Mouse (Mus musculus): Measurements from ENCODE around the gene Mrpl34. TPM values are rescaled to one million over a fixed set of nuclear protein-coding genes. Genes with fewer than 3 reads are reported as not detected.

The Mrpl34 gene
- total RNA-seq, 2 experiments from 2014 or later: 141 to 156 TPM

DNA sequence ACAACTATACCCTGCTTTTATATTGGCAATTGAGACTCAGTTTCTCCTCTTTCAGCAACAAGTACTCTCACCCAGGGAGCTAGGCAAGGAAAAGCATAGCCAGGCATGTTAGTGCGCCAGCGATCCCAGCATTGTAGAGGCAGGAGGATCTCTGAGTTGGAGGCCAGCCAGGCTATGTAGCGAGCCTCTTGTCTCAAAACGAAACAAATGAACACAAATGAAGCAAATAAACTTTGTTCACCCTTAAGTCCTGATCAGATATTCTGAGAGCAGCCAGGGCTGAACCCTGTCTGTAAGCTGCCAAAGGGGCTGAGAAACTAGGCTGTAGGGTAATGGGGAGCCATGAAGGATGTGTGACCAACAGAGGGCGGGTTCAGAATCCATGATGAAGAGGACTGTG lies 31.1 kb downstream of the Mrpl34 start:
- DNase-seq: no peak

- DNase-seq: peak; percentile 99
Measured at GRCm38 (mm10) chr8:71496481-71496880, 31.7 kb downstream of the Mrpl34 start.

GRCm38 (mm10) chr8:71497077-71497645 lies 32.4 kb downstream of the Mrpl34 start:
- no peak for DNase-seq

- peak; percentile 51 for DNase-seq
Measured at GRCm38 (mm10) chr8:71497881-71498501, 33.2 kb downstream of the Mrpl34 start.

- DNase-seq: peak; percentile 49
Measured at GRCm38 (mm10) chr8:71498816-71499690, 34.3 kb downstream of the Mrpl34 start.

- no peak for DNase-seq
Measured at GRCm38 (mm10) chr8:71504349-71504748, 39.6 kb downstream of the Mrpl34 start.

GRCm38 (mm10) chr8:71505326-71505725 lies 40.6 kb downstream of the Mrpl34 start:
- DNase-seq: no peak

GRCm38 (mm10) chr8:71505979-71506378 lies 41.2 kb downstream of the Mrpl34 start:
- peak; percentile 59 for DNase-seq

DNA sequence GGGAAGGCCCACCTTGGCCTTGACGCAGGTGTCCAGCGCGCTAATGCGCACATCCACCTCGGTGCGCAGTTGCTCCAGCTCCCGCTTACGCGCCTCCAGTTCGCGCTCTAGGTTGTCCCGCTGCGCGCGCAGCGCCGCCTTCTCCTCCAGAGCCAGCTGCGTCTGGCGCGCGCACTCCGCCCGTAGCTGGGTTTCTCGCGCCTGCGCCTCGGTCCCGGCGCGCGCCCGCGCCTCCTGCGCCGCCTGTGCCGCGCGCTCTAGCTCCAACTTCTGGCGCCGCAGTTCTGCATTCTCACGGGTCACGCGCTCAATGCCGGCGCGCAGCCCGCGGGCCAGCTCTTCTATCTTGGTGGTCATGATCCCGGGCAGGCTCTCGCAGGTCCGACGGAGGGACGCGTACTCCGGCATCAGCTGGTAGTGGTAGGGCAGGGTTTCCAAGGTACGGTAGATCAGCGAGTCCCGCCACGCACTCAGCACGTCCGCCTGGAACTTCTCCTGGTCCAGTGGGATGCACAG lies 42.9 kb downstream of the Mrpl34 start:
- peak; percentile 89 for DNase-seq

DNA sequence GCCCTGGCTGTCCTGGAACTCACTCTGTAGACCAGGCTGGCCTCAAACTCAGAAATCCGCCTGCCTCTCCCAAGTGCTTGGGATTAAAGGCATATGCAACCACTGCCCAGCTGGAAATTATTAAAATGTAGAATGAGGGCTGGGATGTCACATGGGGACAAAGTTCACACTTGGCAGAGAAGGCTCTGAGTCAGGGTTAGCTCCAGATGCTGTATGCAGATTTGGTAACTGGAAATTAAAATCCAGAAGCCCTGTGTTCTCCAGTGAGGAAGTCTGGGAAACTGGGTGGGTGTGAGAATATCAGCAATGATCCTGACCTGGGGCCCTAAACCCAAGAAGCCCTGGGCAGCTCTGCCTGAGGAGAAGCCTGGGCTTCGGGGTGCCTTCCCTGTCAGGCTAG lies 44.6 kb downstream of the Mrpl34 start:
- DNase-seq: no peak

DNA sequence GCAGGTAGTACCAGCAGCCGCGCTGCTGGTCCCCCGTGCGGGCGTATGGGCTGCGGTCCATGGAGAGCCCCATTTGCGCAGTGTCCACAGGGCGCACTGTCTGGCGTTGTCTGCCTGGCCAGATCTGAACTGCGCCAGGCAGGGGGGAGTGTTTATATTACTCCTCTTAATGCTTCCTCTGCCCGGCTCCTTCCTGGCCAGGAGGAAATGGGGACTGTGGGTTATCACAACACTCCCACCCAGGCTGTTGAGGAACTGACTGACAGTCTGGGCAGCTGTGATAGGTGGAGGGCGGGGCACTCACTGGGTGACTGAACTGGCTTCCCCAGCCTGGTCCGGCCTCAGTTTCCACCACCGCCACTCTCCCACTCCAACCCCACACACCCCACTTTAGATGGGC lies 46.9 kb downstream of the Mrpl34 start, which contains the start of gene Plvap:
Gene Plvap, minus strand, starts transcription at position 109 of the 400 bp plus-strand sequence.
- DNase-seq: no peak

- no peak for DNase-seq
Measured at GRCm38 (mm10) chr8:71513018-71513754, 48.4 kb downstream of the Mrpl34 start.

DNA sequence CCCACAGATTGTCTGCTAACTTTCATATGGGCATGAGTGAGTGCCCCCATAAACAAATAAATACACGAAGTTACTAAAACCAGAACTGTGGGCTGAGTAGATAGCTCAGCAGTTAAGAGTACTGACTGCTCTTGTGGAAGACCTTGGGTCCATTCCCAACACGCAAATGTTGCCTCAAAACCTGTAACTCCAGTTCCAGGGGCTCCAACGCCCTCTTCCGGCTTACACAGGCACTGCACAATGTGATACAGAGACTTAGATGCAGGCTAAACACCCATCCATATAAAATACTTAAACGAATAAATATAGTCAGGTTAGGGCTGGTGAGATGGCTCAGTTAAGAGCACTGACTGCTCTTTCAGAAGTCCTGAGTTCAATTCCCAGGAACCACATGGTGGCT lies 50.3 kb downstream of the Mrpl34 start:
- DNase-seq: no peak

Other genes with a start within 250 kb of the Mrpl34 start
- 10 to 100 TPM; 32.3 to 34.2 TPM for gene Myo9b, start 192.2 kb upstream of the Mrpl34 start, total RNA-seq (2021)
- gene Haus8, start 192.0 kb upstream of the Mrpl34 start, total RNA-seq (2021): 10 to 100 TPM; 17.0 to 20.1 TPM
- gene Use1, start 98.1 kb upstream of the Mrpl34 start, total RNA-seq (2021): 100 to 1,000 TPM; 170 to 185 TPM
- gene Ocel1, start 93.7 kb upstream of the Mrpl34 start, total RNA-seq (2021): 10 to 100 TPM; 15.7 to 19.9 TPM
- gene Nr2f6, start 83.0 kb upstream of the Mrpl34 start, total RNA-seq (2021): 10 to 100 TPM; 70.5 to 80.8 TPM
- 10 to 100 TPM; 28.6 to 43.1 TPM for gene Ushbp1, start 69.2 kb upstream of the Mrpl34 start, total RNA-seq (2021)
- 10 to 100 TPM; 85.4 to 97.4 TPM for gene Babam1, start 68.1 kb upstream of the Mrpl34 start, total RNA-seq (2021)
- gene Ankle1, start 58.9 kb upstream of the Mrpl34 start, total RNA-seq (2021): 10 to 100 TPM in 1 of 2 experiments, 1 to 10 TPM in 1; 4.9 to 10.1 TPM
- gene Abhd8, start 1.3 kb upstream of the Mrpl34 start, total RNA-seq (2021): 10 to 100 TPM; 38.8 to 47.5 TPM
- gene Dda1, start 4.2 kb downstream of the Mrpl34 start, total RNA-seq (2021): 10 to 100 TPM; 46.1 to 48.5 TPM
- gene Ano8, start 21.0 kb downstream of the Mrpl34 start, total RNA-seq (2021): 10 to 100 TPM; 14.1 to 21.4 TPM
- 10 to 100 TPM; 18.5 to 29.5 TPM for gene Gtpbp3, start 23.1 kb downstream of the Mrpl34 start, total RNA-seq (2021)
- 100 to 1,000 TPM in 1 of 2 experiments, 10 to 100 TPM in 1; 95.1 to 101 TPM for gene Plvap, start 46.8 kb downstream of the Mrpl34 start, total RNA-seq (2021)
- gene Ccdc194, start 60.8 kb downstream of the Mrpl34 start, total RNA-seq (2021): under 1 TPM; 0.15 to 0.42 TPM
- 10 to 100 TPM; 34.5 to 37.3 TPM for gene Bst2, start 72.5 kb downstream of the Mrpl34 start, total RNA-seq (2021)
- gene Mvb12a, start 78.0 kb downstream of the Mrpl34 start, total RNA-seq (2021): 10 to 100 TPM; 61.9 to 63.5 TPM
- 1 to 10 TPM; 1.7 to 3.5 TPM for gene Tmem221, start 93.9 kb downstream of the Mrpl34 start, total RNA-seq (2021)
- under 1 TPM; 0.82 to 0.84 TPM for gene Nxnl1, start 101.6 kb downstream of the Mrpl34 start, total RNA-seq (2021)
- gene Slc27a1, start 103.9 kb downstream of the Mrpl34 start, total RNA-seq (2021): 100 to 1,000 TPM in 1 of 2 experiments, 10 to 100 TPM in 1; 97.4 to 118 TPM
- 100 to 1,000 TPM; 233 to 245 TPM for gene Pgls, start 127.2 kb downstream of the Mrpl34 start, total RNA-seq (2021)
- gene Fam129c, start 132.7 kb downstream of the Mrpl34 start, total RNA-seq (2021): 1 to 10 TPM; 3.9 to 4.2 TPM
- gene Colgalt1, start 146.0 kb downstream of the Mrpl34 start, total RNA-seq (2021): 10 to 100 TPM; 56.3 to 58.9 TPM
- gene Unc13a, start 206.8 kb downstream of the Mrpl34 start, total RNA-seq (2021): 1 to 10 TPM; 3.8 to 7.1 TPM
- gene Jak3, start 211.3 kb downstream of the Mrpl34 start, total RNA-seq (2021): 10 to 100 TPM; 18.5 to 25.9 TPM
- gene Insl3, start 224.3 kb downstream of the Mrpl34 start, total RNA-seq (2021): 10 to 100 TPM in 1 of 2 experiments, 1 to 10 TPM in 1; 7.3 to 10.8 TPM
- gene B3gnt3, start 236.8 kb downstream of the Mrpl34 start, total RNA-seq (2021): 1 to 10 TPM; 6.4 to 6.7 TPM